Mouse (Mus musculus) lung, adult 2 months (tissue): ENCODE data around the gene Uba6.

Experiments
- CTCF ChIP-seq: fragments of 200-500 bp; IDR thresholded peaks from 2 replicates; pipeline ENCODE4 v1.5.1; 2011; ENCODE audit warnings: mild to moderate bottlenecking, low read length, control low read depth; ENCODE audit not compliant: insufficient read depth
- POLR2A ChIP-seq: fragments of 200-500 bp; IDR thresholded peaks from 2 replicates; pipeline ENCODE4 v1.6.1; 2011; ENCODE audit warnings: low read depth, mild to moderate bottlenecking, control low read depth, low read length, borderline replicate concordance; ENCODE audit errors: extremely low read depth

DNA sequence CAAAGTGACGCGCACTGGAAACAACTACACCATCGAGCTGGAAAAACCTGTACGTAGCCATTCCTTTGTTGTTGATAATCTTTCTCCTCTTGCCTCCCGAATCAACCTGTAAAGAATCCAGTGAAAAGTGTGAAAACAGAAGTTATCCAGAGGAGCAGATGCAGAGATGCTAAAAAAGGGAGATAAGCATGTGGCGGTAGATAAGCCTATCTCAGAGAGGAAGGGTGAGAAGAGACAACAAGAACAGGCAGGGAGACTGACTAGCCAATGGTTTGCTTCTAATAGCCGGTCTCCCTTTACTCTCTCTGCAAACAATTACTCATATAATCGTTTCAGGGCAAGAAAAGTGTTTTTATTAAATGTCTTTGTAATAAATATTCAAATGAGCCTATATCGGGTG, 77.8 kb downstream of the Uba6 start:
- TF ChIP-seq POLR2A: no peak
- no peak for TF ChIP-seq CTCF
